Mouse (Mus musculus): ENCODE measurements at regions not wholly inside any gene's neighbourhood (a gene's known extent, or its start where the extent isn't known, plus 50 kb on each side); places are given as distances from the start of the nearest gene placed in this dataset.

DNA sequence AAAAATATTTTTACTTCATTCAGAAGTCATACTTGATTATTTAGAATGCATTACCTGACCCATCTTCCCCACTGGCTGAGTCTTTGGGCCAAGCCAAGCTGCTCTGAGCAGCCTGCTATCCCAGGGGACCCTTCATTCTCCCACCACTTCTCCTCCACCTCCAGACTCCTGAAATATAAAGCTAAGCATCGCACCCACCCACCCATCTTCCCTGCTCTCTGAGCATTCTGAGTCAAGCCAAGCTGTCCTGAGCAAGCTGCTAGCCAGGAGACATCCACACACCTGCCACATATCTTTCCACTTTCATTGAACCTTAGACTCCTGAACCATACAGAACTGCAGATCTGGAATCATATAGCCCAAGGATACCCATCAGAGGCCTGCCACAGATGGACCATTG, 1456.2 kb upstream of the Adam24 start:
- H3K27ac ChIP-seq (replicated peaks) = no peak overlapping the region
- no peaks in the 10 kb centered on the region for H3K4me1 ChIP-seq
- no peak overlapping the region for H3K4me3 ChIP-seq (replicated peaks)
- no peaks in the 10 kb centered on the region for H3K9me3 ChIP-seq (replicated peaks)
- no peaks in the 10 kb centered on the region for H3K36me3 ChIP-seq
- no peaks in the 10 kb centered on the region for H3K27me3 ChIP-seq
- ATAC-seq (ENCODE audit: insufficient number of reproducible peaks, low FRiP score, low TSS enrichment, low read depth) = no peak
- H3K4me2 ChIP-seq (replicated peaks) = no peak overlapping the region
- no peak overlapping the region for H3K9ac ChIP-seq
- WGBS = 86% methylated on average over 1 of the region's 1 CpGs

GRCm38 (mm10) chr8:39227239-39227638, 1447.6 kb upstream of the Adam24 start:
- no peaks in the 10 kb centered on the region for H3K9me3 ChIP-seq (replicated peaks)
- H3K4me2 ChIP-seq (replicated peaks) = no peak overlapping the region
- H3K4me3 ChIP-seq (replicated peaks) = no peak overlapping the region
- no peaks in the 10 kb centered on the region for H3K27me3 ChIP-seq
- no peak overlapping the region for H3K27ac ChIP-seq (replicated peaks)
- no peak for ATAC-seq (ENCODE audit: insufficient number of reproducible peaks, low FRiP score, low TSS enrichment, low read depth)
- no peaks in the 10 kb centered on the region for H3K4me1 ChIP-seq
- H3K36me3 ChIP-seq = no peaks in the 10 kb centered on the region
- H3K9ac ChIP-seq = no peak overlapping the region

GRCm38 (mm10) chr8:39268970-39269497, 1405.8 kb upstream of the Adam24 start:
- no peaks in the 10 kb centered on the region for H3K36me3 ChIP-seq
- H3K4me3 ChIP-seq (replicated peaks) = no peak overlapping the region
- H3K27ac ChIP-seq (replicated peaks) = no peak overlapping the region
- H3K4me1 ChIP-seq = no peaks in the 10 kb centered on the region
- H3K9ac ChIP-seq = no peak overlapping the region
- H3K9me3 ChIP-seq (replicated peaks) = no peaks in the 10 kb centered on the region
- no peak for ATAC-seq (ENCODE audit: insufficient number of reproducible peaks, low FRiP score, low TSS enrichment, low read depth)
- 66% methylated on average over 5 of the region's 5 CpGs for WGBS
- H3K27me3 ChIP-seq = no peaks in the 10 kb centered on the region
- H3K4me2 ChIP-seq (replicated peaks) = no peak overlapping the region

DNA sequence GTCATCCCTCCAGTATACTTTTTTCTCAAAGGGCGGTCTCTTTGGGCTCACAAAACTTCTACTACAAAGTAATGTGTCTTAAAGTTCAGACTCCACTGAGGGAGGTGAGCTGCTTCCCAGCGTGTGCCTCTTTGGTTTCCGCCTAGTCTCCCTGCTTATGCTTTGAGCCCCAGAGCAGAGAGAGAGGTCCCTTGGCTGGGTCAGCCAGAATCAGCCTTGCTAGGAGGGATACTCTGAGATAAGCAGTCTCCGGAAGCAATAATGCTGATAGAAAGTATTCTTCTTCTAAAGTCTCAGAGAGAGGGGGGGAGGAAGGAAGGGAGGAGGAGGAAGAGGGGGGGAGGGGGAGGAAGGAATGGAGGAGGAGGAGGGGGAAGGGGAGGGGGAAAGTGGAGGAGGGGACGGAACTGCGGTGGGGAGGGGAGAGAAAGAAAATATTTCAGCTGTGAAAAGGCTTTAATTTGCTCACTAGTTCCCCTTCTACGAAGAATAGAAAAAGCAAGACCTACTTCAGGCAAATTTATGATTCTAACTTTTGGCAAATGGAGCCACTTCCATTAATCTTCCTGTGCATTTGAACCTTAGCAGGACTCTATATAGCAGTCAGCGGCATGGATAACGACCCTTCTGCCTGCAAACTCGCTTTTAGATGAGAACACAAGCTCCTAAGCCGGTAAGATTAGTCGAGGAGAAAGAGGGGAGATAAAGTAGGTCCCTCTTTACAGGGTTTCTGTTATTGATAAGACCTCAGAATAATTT, 1377.2 kb upstream of the Adam24 start:
- no peak for ATAC-seq (ENCODE audit: insufficient number of reproducible peaks, low FRiP score, low TSS enrichment, low read depth)
- no peaks in the 10 kb centered on the region for H3K9me3 ChIP-seq (replicated peaks)
- peaks cover 4% of the 10 kb centered on the region; the same call in 1 of the 2 replicates for H3K4me1 ChIP-seq
- H3K4me3 ChIP-seq (replicated peaks) = no peak overlapping the region
- H3K4me2 ChIP-seq (replicated peaks) = 0 out of 2 replicates have a peak overlapping the region, but pooled peaks have one; percentile 24
- no peaks in the 10 kb centered on the region for H3K27me3 ChIP-seq
- H3K27ac ChIP-seq (replicated peaks) = no peak overlapping the region
- no peak overlapping the region for H3K9ac ChIP-seq
- no peaks in the 10 kb centered on the region for H3K36me3 ChIP-seq
- WGBS = 17% methylated on average over 12 of the region's 12 CpGs

- H3K9me3 ChIP-seq (replicated peaks) = no peaks in the 10 kb centered on the region
- no peak overlapping the region for H3K27ac ChIP-seq (replicated peaks)
- H3K27me3 ChIP-seq = no peaks in the 10 kb centered on the region
- H3K9ac ChIP-seq = no peak overlapping the region
- H3K36me3 ChIP-seq = no peaks in the 10 kb centered on the region
- 76% methylated on average over 6 of the region's 6 CpGs for WGBS
- no peak overlapping the region for H3K4me3 ChIP-seq (replicated peaks)
- ATAC-seq (ENCODE audit: insufficient number of reproducible peaks, low FRiP score, low TSS enrichment, low read depth) = no peak
- no peak overlapping the region for H3K4me2 ChIP-seq (replicated peaks)
- no peaks in the 10 kb centered on the region for H3K4me1 ChIP-seq
These were observed 1371.0 kb upstream of the Adam24 start for GRCm38 (mm10) chr8:39303742-39304336.

- ATAC-seq (ENCODE audit: insufficient number of reproducible peaks, low FRiP score, low TSS enrichment, low read depth) = no peak
- H3K36me3 ChIP-seq = no peaks in the 10 kb centered on the region
- H3K4me2 ChIP-seq (replicated peaks) = no peak overlapping the region
- no peaks in the 10 kb centered on the region for H3K9me3 ChIP-seq (replicated peaks)
- H3K4me3 ChIP-seq (replicated peaks) = no peak overlapping the region
- 58% methylated on average over 3 of the region's 3 CpGs for WGBS
- H3K27ac ChIP-seq (replicated peaks) = no peak overlapping the region
- H3K4me1 ChIP-seq = no peaks in the 10 kb centered on the region
- H3K9ac ChIP-seq = no peak overlapping the region
- no peaks in the 10 kb centered on the region for H3K27me3 ChIP-seq
These were observed 1361.0 kb upstream of the Adam24 start for GRCm38 (mm10) chr8:39313854-39314253.

DNA sequence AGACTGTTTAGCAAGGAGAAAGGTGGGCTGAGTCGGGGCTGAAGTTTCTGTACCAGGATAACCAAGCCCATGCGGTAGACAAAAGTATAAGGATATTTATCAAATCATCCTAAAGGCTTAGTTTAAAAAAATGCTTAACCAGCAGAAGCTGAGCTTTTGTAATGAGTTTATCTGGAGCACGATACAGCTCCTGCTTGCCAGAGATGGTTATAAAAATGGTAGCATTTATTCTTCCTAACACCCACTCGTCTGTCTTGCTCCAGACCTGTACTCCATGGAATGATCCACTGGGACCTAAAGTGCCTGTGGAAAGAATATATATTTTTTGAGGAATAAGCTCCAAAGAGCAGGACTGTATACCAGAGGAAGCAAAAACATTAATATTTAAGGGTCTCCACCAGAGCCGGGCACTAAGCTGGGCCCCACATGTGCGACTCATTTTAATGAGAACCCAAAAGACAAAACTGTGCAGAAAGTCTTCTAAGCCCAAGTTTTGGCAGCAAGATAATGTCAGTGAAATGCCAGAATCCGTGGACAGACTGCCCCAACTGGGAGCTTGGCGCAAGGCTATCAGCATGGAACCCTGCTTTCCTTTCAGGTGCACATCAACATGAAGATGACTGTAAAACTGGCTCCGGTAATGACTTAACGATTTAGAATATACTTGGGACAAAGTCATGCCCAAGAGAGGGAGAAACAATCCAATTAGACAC, 1359.2 kb upstream of the Adam24 start:
- no peak overlapping the region for H3K27ac ChIP-seq (replicated peaks)
- 70% methylated on average over 10 of the region's 10 CpGs for WGBS
- ATAC-seq (ENCODE audit: insufficient number of reproducible peaks, low FRiP score, low TSS enrichment, low read depth) = no peak
- H3K4me2 ChIP-seq (replicated peaks) = no peak overlapping the region
- no peaks in the 10 kb centered on the region for H3K9me3 ChIP-seq (replicated peaks)
- H3K4me3 ChIP-seq (replicated peaks) = no peak overlapping the region
- H3K9ac ChIP-seq = no peak overlapping the region
- H3K36me3 ChIP-seq = no peaks in the 10 kb centered on the region
- H3K4me1 ChIP-seq = no peaks in the 10 kb centered on the region
- H3K27me3 ChIP-seq = no peaks in the 10 kb centered on the region

GRCm38 (mm10) chr8:39316234-39316568, 1358.7 kb upstream of the Adam24 start:
- Histone ChIP-seq H3K9ac (no peak overlapping the region), H3K9me3 (replicated peaks) (no peaks in the 10 kb centered on the region), H3K4me2 (replicated peaks) (no peak overlapping the region), H3K4me1 (no peaks in the 10 kb centered on the region), H3K36me3 (no peaks in the 10 kb centered on the region), H3K27me3 (no peaks in the 10 kb centered on the region), H3K4me3 (replicated peaks) (no peak overlapping the region), H3K27ac (replicated peaks) (no peak overlapping the region)
- ATAC-seq (ENCODE audit: insufficient number of reproducible peaks, low FRiP score, low TSS enrichment, low read depth) = no peak
- 37% methylated on average over 4 of the region's 4 CpGs for WGBS

GRCm38 (mm10) chr8:39329378-39329777, 1345.5 kb upstream of the Adam24 start:
- H3K27me3 ChIP-seq = no peaks in the 10 kb centered on the region
- H3K27ac ChIP-seq (replicated peaks) = no peak overlapping the region
- whole genome bisulfite sequencing = 89% methylated on average over 1 of the region's 1 CpGs
- no peak overlapping the region for H3K9ac ChIP-seq
- H3K36me3 ChIP-seq = no peaks in the 10 kb centered on the region
- H3K4me2 ChIP-seq (replicated peaks) = no peak overlapping the region
- no peaks in the 10 kb centered on the region for H3K4me1 ChIP-seq
- H3K4me3 ChIP-seq (replicated peaks) = no peak overlapping the region
- no peak for ATAC-seq (ENCODE audit: insufficient number of reproducible peaks, low FRiP score, low TSS enrichment, low read depth)
- no peaks in the 10 kb centered on the region for H3K9me3 ChIP-seq (replicated peaks)

DNA sequence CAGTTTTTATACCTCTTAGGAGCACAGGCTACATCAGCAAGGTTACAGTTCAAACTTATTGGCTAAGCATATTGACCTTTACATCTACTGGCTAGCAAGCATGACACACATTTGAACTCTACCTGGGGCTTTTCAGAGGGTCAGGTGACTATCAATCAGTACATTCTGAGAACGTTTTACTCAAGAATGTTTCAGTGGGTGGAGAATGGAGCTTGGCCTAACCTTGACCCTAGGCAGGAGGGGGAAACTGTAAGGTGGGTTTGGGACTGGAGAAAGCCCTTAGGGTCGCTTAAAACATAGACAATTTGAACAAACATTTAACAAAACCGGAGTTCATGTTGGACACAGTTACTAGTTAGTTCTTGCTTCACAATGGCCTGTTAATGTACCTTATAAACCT, 1330.1 kb upstream of the Adam24 start:
- no peak overlapping the region for H3K4me3 ChIP-seq (replicated peaks)
- no peaks in the 10 kb centered on the region for H3K36me3 ChIP-seq
- no peak overlapping the region for H3K9ac ChIP-seq
- WGBS = 57% methylated on average over 3 of the region's 3 CpGs
- H3K27ac ChIP-seq (replicated peaks) = no peak overlapping the region
- no peaks in the 10 kb centered on the region for H3K9me3 ChIP-seq (replicated peaks)
- H3K4me1 ChIP-seq = no peaks in the 10 kb centered on the region
- H3K4me2 ChIP-seq (replicated peaks) = no peak overlapping the region
- no peak for ATAC-seq (ENCODE audit: insufficient number of reproducible peaks, low FRiP score, low TSS enrichment, low read depth)
- no peaks in the 10 kb centered on the region for H3K27me3 ChIP-seq

GRCm38 (mm10) chr8:39346471-39346870, 1328.4 kb upstream of the Adam24 start:
- H3K27ac ChIP-seq (replicated peaks) = no peak overlapping the region
- no peaks in the 10 kb centered on the region for H3K27me3 ChIP-seq
- ATAC-seq (ENCODE audit: insufficient number of reproducible peaks, low FRiP score, low TSS enrichment, low read depth) = no peak
- no peaks in the 10 kb centered on the region for H3K4me1 ChIP-seq
- no peaks in the 10 kb centered on the region for H3K9me3 ChIP-seq (replicated peaks)
- H3K4me3 ChIP-seq (replicated peaks) = no peak overlapping the region
- 84% methylated on average over 1 of the region's 1 CpGs for WGBS
- H3K4me2 ChIP-seq (replicated peaks) = no peak overlapping the region
- no peak overlapping the region for H3K9ac ChIP-seq
- H3K36me3 ChIP-seq = no peaks in the 10 kb centered on the region

Data from embryonic facial prominence, embryonic 15.5 days (tissue).